Mouse (Mus musculus) lung, postnatal 0 days (tissue): ENCODE results near the gene Acot5.

Experiments
- CTCF ChIP-seq: IDR thresholded peaks from 2 replicates; pipeline ENCODE4 v1.5.1; 2016; ENCODE audit warnings: antibody characterized with exemption, mild to moderate bottlenecking
- EP300 ChIP-seq: IDR thresholded peaks from 2 replicates; pipeline ENCODE4 v1.6.1; 2016; ENCODE audit warnings: antibody characterized with exemption, mild to moderate bottlenecking, control low read depth

DNA sequence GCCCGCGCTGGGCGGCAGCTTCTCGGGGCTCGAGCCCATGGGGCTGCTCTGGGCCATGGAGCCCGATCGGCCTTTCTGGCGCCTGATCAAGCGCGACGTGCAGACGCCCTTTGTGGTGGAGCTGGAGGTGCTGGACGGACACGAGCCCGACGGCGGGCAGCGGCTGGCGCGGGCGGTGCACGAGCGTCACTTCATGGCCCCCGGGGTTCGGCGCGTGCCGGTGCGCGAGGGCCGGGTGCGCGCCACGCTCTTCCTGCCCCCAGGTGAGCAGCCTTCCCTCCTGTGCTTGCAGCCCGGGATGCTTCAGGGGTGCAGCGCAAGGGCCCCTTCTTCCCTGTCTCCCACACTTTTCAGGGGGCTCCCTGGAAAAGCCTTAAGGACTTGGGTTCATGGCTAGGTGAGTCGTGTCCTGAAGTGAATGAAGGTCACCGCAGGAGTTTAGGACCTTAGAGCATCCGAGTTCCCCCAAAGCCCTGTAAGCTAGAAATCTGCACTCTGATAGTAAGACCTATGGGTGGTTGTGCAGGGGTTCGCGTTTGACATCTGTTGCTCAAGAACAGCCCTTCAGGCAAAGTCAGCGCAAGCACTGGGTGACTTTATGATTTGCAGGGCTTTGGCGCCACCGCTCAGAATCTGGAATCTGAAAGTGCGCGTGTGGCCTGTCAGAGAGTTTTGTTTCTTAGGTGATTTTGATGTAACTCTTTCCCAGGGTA is 15.3 kb upstream of the Acot5 start:
- peak; percentile 36 for TF ChIP-seq CTCF
- TF ChIP-seq EP300 = no peak
